In genomic region chr7:25620101-25620500, GRCm38 (mm10) we compare ENCODE assay signal across 9 mouse cellular contexts. TPM values are rescaled to one million over a fixed set of nuclear protein-coding genes. Genes with fewer than 3 reads are reported as not detected.
DNase-seq lines count a peak whose midpoint lies in the region; ATAC-seq and TF ChIP-seq lines count a peak whose summit lies in the region.
"Had no signal": no experiment of that assay in that cellular context is flagged by ENCODE, and none has a peak within 500 bp of the region (broad histone marks: within the 10 kb centered on the region; RNA-seq: fewer than 3 reads in every experiment).

No protein-coding gene starts in this region.

- H3K4me2 ChIP-seq in heart, embryonic 14.5 days (ENCODE audit: low read length) = peak overlapping the region; percentile 86
- H3K4me2 ChIP-seq in forebrain, embryonic 15.5 days (replicated peaks) = peak overlapping the region; percentile 52; the same call in 1 of the 2 replicates
- H3K4me2 ChIP-seq in liver, embryonic 12.5 days = peak overlapping the region; percentile 87

- WGBS in heart, embryonic 14.5 days = 89% methylated on average over 5 of the region's 5 CpGs
- WGBS in forebrain, embryonic 15.5 days = 92% methylated on average over 5 of the region's 5 CpGs
- 95% methylated on average over 5 of the region's 5 CpGs for WGBS in liver, embryonic 12.5 days (ENCODE audit: insufficient replicate concordance)

- H3K4me1 ChIP-seq in heart, embryonic 14.5 days (ENCODE audit: control insufficient read depth in 2 of 2, insufficient read depth in 2 of 2, low read length in 2 of 2) = peaks cover 5 to 9% of the 10 kb centered on the region in 2 experiments
- H3K4me1 ChIP-seq in G1E (ENCODE audit: insufficient read depth, low read depth, low read length) = peaks cover 26% of the 10 kb centered on the region
- H3K4me1 ChIP-seq in forebrain, embryonic 15.5 days = peaks cover 9% of the 10 kb centered on the region
- H3K4me1 ChIP-seq in liver, embryonic 12.5 days = peaks cover 27% of the 10 kb centered on the region

- no peaks in the 10 kb centered on the region for H3K27me3 ChIP-seq in heart, embryonic 14.5 days (ENCODE audit: control insufficient read depth, insufficient read depth, low read length)
- H3K27me3 ChIP-seq in G1E (ENCODE audit: insufficient read depth, low read length) = peaks cover 19% of the 10 kb centered on the region
- H3K27me3 ChIP-seq in forebrain, embryonic 15.5 days = no peaks in the 10 kb centered on the region
- H3K27me3 ChIP-seq in liver, embryonic 12.5 days (replicated peaks) = no peaks in the 10 kb centered on the region; the same call in 1 of the 2 replicates
- H3K27me3 ChIP-seq: Patski had no signal

- peak overlapping the region in 1 of 2 experiments; percentile 77; a peak in 1 of 4 replicates for H3K27ac ChIP-seq in heart, embryonic 14.5 days (replicated peaks in 1 of 2; ENCODE audit: control insufficient read depth in 1 of 2, insufficient read depth in 1 of 2, low read depth in 2 of 2, low read length in 2 of 2)
- H3K27ac ChIP-seq in forebrain, embryonic 15.5 days (replicated peaks) = no peak overlapping the region
- no peak overlapping the region for H3K27ac ChIP-seq in liver, embryonic 12.5 days

- no peak overlapping the region for H3K9ac ChIP-seq in heart, embryonic 14.5 days (ENCODE audit: low read length)
- H3K9ac ChIP-seq in forebrain, embryonic 15.5 days (replicated peaks) = no peak overlapping the region
- peak overlapping the region; percentile 66; the same call in 1 of the 2 replicates for H3K9ac ChIP-seq in liver, embryonic 12.5 days

- no peaks in the 10 kb centered on the region for H3K9me3 ChIP-seq in heart, embryonic 14.5 days (ENCODE audit: control insufficient read depth, low read length)
- H3K9me3 ChIP-seq in G1E (replicated peaks) = no peaks in the 10 kb centered on the region
- no peaks in the 10 kb centered on the region for H3K9me3 ChIP-seq in forebrain, embryonic 15.5 days
- H3K9me3 ChIP-seq in liver, embryonic 12.5 days (replicated peaks) = no peaks in the 10 kb centered on the region

- ATAC-seq in heart, embryonic 14.5 days (ENCODE audit: insufficient number of reproducible peaks, insufficient read depth, low FRiP score, low read depth) = no peak
- ATAC-seq in G1E (ENCODE audit: extremely low read depth, insufficient number of reproducible peaks, low FRiP score, poor library complexity, severe bottlenecking) = no peak
- no peak for ATAC-seq in forebrain, embryonic 15.5 days (replicated peaks)
- ATAC-seq in liver, embryonic 12.5 days = no peak

- DNase-seq in heart, adult 8-10 months (ENCODE audit: low spot score) = no peak
- DNase-seq in G1E (ENCODE audit: low spot score) = no peak
- DNase-seq in ovary, postnatal 36 days (ENCODE audit: low spot score) = no peak
- DNase-seq in left cerebral cortex, adult 9 months (ENCODE audit: low spot score in 2 of 2) = no peak
- DNase-seq in right cerebral cortex, postnatal 14 days = no peak

- peak overlapping the region in 1 of 2 experiments; percentile 81; a peak in 2 of 4 replicates for H3K4me3 ChIP-seq in heart, embryonic 14.5 days (ENCODE audit: control insufficient read depth in 1 of 2, insufficient read depth in 1 of 2, low read depth in 1 of 2, low read length in 2 of 2)
- H3K4me3 ChIP-seq in G1E (ENCODE audit: low read depth, low read length) = peak overlapping the region; percentile 82
- H3K4me3 ChIP-seq in forebrain, embryonic 15.5 days = peak overlapping the region; percentile 62; the same call in 1 of the 2 replicates
- H3K4me3 ChIP-seq in liver, embryonic 12.5 days = peak overlapping the region; percentile 73

- H3K36me3 ChIP-seq in heart, embryonic 14.5 days (ENCODE audit: control insufficient read depth, insufficient read depth, low read length) = peaks cover 44% of the 10 kb centered on the region
- peaks cover 50% of the 10 kb centered on the region for H3K36me3 ChIP-seq in G1E (replicated peaks)
- peaks cover 2% of the 10 kb centered on the region; the same call in 1 of the 2 replicates for H3K36me3 ChIP-seq in forebrain, embryonic 15.5 days
- H3K36me3 ChIP-seq in liver, embryonic 12.5 days = peaks cover 31% of the 10 kb centered on the region

- no peak for TF ChIP-seq CTCF in G1E (IDR thresholded peaks at IDR 0.05; ENCODE audit: low read depth, low read length)

RNA-seq across cellular contexts. Expression of gene Dmac2, which starts 0.9 kb away (rescaled TPM):
- 62.7 and 66.3 TPM in 2 replicates for polyA plus RNA-seq in heart, embryonic 14.5 days (2014; fragmentation: Nextera tagmentation; extraction: Ambion mirVana)
- 10 to 100 TPM; 57.8 to 63.3 (median 59.6) TPM for total RNA-seq in heart, adult 8-10 months (2022)
- total RNA-seq in G1E (2014; fragmentation: Nextera tagmentation) = 12.7 and 17.8 TPM in 2 replicates
- 21.3 and 24.2 TPM in 2 replicates for total RNA-seq in G1E (2017)
- polyA plus RNA-seq in G1E (2012) = 28.0 and 34.2 TPM in 2 replicates
- polyA plus RNA-seq in forebrain, embryonic 15.5 days (2015; fragmentation: Nextera tagmentation; extraction: Ambion mirVana) = 32.1 and 36.3 TPM in 2 replicates
- 12.4 and 15.9 TPM in 2 replicates for polyA plus RNA-seq in liver, embryonic 12.5 days (2016; fragmentation: Nextera tagmentation; extraction: Ambion mirVana)

RNA-seq across cellular contexts. Expression of gene Erich4, which starts 4.4 kb away (rescaled TPM):
- polyA plus RNA-seq in heart, embryonic 14.5 days (2014; fragmentation: Nextera tagmentation; extraction: Ambion mirVana) = not detected in 2 replicates
- total RNA-seq in heart, adult 8-10 months (2022) = under 1 TPM in 1 of 4 experiments, not detected in 3; 0.32 TPM
- not detected in 2 replicates for total RNA-seq in G1E (2014; fragmentation: Nextera tagmentation)
- total RNA-seq in G1E (2017) = not detected in 2 replicates
- not detected in 2 replicates for polyA plus RNA-seq in G1E (2012)
- polyA plus RNA-seq in forebrain, embryonic 15.5 days (2015; fragmentation: Nextera tagmentation; extraction: Ambion mirVana) = not detected in 2 replicates
- polyA plus RNA-seq in liver, embryonic 12.5 days (2016; fragmentation: Nextera tagmentation; extraction: Ambion mirVana) = 0.13 and 0.14 TPM in 2 replicates
- polyA plus RNA-seq: Patski had no signal

RNA-seq across cellular contexts. Expression of gene B3gnt8, which starts 6.4 kb away (rescaled TPM):
- polyA plus RNA-seq in heart, embryonic 14.5 days (2014; fragmentation: Nextera tagmentation; extraction: Ambion mirVana) = 3.2 and 3.5 TPM in 2 replicates
- 1 to 10 TPM; 1.9 to 2.5 (median 2.4) TPM for total RNA-seq in heart, adult 8-10 months (2022)
- total RNA-seq in G1E (2014; fragmentation: Nextera tagmentation) (0.15 and 0.83 TPM in 2 replicates), G1E (2017) (0.98 and 1.1 TPM in 2 replicates)
- polyA plus RNA-seq in G1E (2012) = 1.0 and 1.3 TPM in 2 replicates
- polyA plus RNA-seq in forebrain, embryonic 15.5 days (2015; fragmentation: Nextera tagmentation; extraction: Ambion mirVana) = 0.38 and 0.50 TPM in 2 replicates
- 2.6 and 2.9 TPM in 2 replicates for polyA plus RNA-seq in liver, embryonic 12.5 days (2016; fragmentation: Nextera tagmentation; extraction: Ambion mirVana)

RNA-seq across cellular contexts. Expression of gene Bckdha, which starts 38.7 kb away (rescaled TPM):
- 46.8 and 55.5 TPM in 2 replicates for polyA plus RNA-seq in heart, embryonic 14.5 days (2014; fragmentation: Nextera tagmentation; extraction: Ambion mirVana)
- 100 to 1,000 TPM; 302 to 362 (median 329) TPM for total RNA-seq in heart, adult 8-10 months (2022)
- total RNA-seq in G1E (2014; fragmentation: Nextera tagmentation) = 6.0 and 7.8 TPM in 2 replicates
- 20.4 and 23.8 TPM in 2 replicates for total RNA-seq in G1E (2017)
- 36.6 and 44.1 TPM in 2 replicates for polyA plus RNA-seq in G1E (2012)
- polyA plus RNA-seq in forebrain, embryonic 15.5 days (2015; fragmentation: Nextera tagmentation; extraction: Ambion mirVana) = 57.8 and 62.1 TPM in 2 replicates
- polyA plus RNA-seq in liver, embryonic 12.5 days (2016; fragmentation: Nextera tagmentation; extraction: Ambion mirVana) = 21.0 and 21.7 TPM in 2 replicates

RNA-seq across cellular contexts. Expression of gene Exosc5, which starts 38.9 kb away (rescaled TPM):
- polyA plus RNA-seq in heart, embryonic 14.5 days (2014; fragmentation: Nextera tagmentation; extraction: Ambion mirVana) = 33.9 and 35.8 TPM in 2 replicates
- total RNA-seq in heart, adult 8-10 months (2022) = 10 to 100 TPM; 17.5 to 20.4 (median 19.3) TPM
- 71.6 and 84.6 TPM in 2 replicates for total RNA-seq in G1E (2014; fragmentation: Nextera tagmentation)
- total RNA-seq in G1E (2017) = 51.4 and 55.4 TPM in 2 replicates
- polyA plus RNA-seq in G1E (2012) = 367 and 471 TPM in 2 replicates
- polyA plus RNA-seq in forebrain, embryonic 15.5 days (2015; fragmentation: Nextera tagmentation; extraction: Ambion mirVana) = 50.5 and 51.8 TPM in 2 replicates
- polyA plus RNA-seq in liver, embryonic 12.5 days (2016; fragmentation: Nextera tagmentation; extraction: Ambion mirVana) = 80.4 and 82.2 TPM in 2 replicates
